Comparison of ENCODE assay signal across 30 mouse cellular contexts in genomic region chr4:57205908-57206307, GRCm38 (mm10).
A peak's percentile ranks its signal among the peaks of the same experiment; 100 is the strongest.
DNase-seq lines count a peak whose midpoint lies in the region; ATAC-seq and TF ChIP-seq lines count a peak whose summit lies in the region.
"Had no signal": no experiment of that assay in that cellular context is flagged by ENCODE, and none has a peak within 500 bp of the region (broad histone marks: within the 10 kb centered on the region; RNA-seq: fewer than 3 reads in every experiment).

No protein-coding gene starts in this region.

- H3K4me1 ChIP-seq in forebrain, embryonic 15.5 days: peaks cover 11% of the 10 kb centered on the region
- no peaks in the 10 kb centered on the region for H3K4me1 ChIP-seq in forebrain, embryonic 11.5 days (replicated peaks; ENCODE audit: control insufficient read depth, insufficient read depth, low read length)
- H3K4me1 ChIP-seq in forebrain, postnatal 0 days (ENCODE audit: insufficient read depth): no peaks in the 10 kb centered on the region
- no peaks in the 10 kb centered on the region for H3K4me1 ChIP-seq in kidney, embryonic 14.5 days (ENCODE audit: control insufficient read depth, insufficient read depth, low read length)
- H3K4me1 ChIP-seq: hindbrain, embryonic 13.5 days had no signal

- no peak overlapping the region for H3K4me3 ChIP-seq in forebrain, embryonic 15.5 days
- H3K4me3 ChIP-seq in forebrain, embryonic 11.5 days (ENCODE audit: low read depth, low read length): no peak overlapping the region
- no peak overlapping the region for H3K4me3 ChIP-seq in forebrain, postnatal 0 days (ENCODE audit: low read depth, low read length)
- H3K4me3 ChIP-seq in kidney, embryonic 14.5 days (ENCODE audit: low read length): no peak overlapping the region
- H3K4me3 ChIP-seq: erythroblast, embryonic 14.5 days; gastrocnemius, adult 2 months; heart, adult 2 months; heart, embryonic 12.5 days; hindbrain, embryonic 13.5 days; liver, embryonic 12.5 days; neural tube, embryonic 12.5 days had no signal

- H3K27ac ChIP-seq in forebrain, embryonic 15.5 days (replicated peaks): 0 out of 2 replicates have a peak overlapping the region, but pooled peaks have one; percentile 9
- H3K27ac ChIP-seq in forebrain, embryonic 11.5 days (ENCODE audit: low read depth, low read length): no peak overlapping the region
- no peak overlapping the region for H3K27ac ChIP-seq in forebrain, postnatal 0 days (ENCODE audit: low read depth, low read length)
- H3K27ac ChIP-seq in kidney, embryonic 14.5 days (ENCODE audit: low read depth, low read length): no peak overlapping the region
- H3K27ac ChIP-seq: heart, adult 2 months; hindbrain, embryonic 13.5 days; liver, embryonic 12.5 days; neural tube, embryonic 12.5 days had no signal

- WGBS in forebrain, embryonic 15.5 days: 44% methylated on average over 8 of the region's 8 CpGs
- WGBS in forebrain, embryonic 11.5 days: 81% methylated on average over 8 of the region's 8 CpGs
- WGBS in forebrain, postnatal 0 days: 34% methylated on average over 8 of the region's 8 CpGs
- WGBS in kidney, embryonic 14.5 days: 89% methylated on average over 8 of the region's 8 CpGs

- H3K4me2 ChIP-seq in forebrain, embryonic 15.5 days (replicated peaks): no peak overlapping the region
- H3K4me2 ChIP-seq in forebrain, embryonic 11.5 days (ENCODE audit: low read depth, low read length, severe bottlenecking): no peak overlapping the region
- H3K4me2 ChIP-seq in forebrain, postnatal 0 days (ENCODE audit: low read depth): no peak overlapping the region
- H3K4me2 ChIP-seq in kidney, embryonic 14.5 days (replicated peaks; ENCODE audit: low read depth, low read length): no peak overlapping the region
- H3K4me2 ChIP-seq: heart, embryonic 12.5 days; hindbrain, embryonic 13.5 days; liver, embryonic 12.5 days; midbrain, embryonic 11.5 days; neural tube, embryonic 12.5 days had no signal

- peak; percentile 51; the same call in 1 of the 2 replicates for ATAC-seq in forebrain, embryonic 15.5 days (replicated peaks)
- no peak for ATAC-seq in forebrain, embryonic 11.5 days (replicated peaks; ENCODE audit: low FRiP score)
- peak; percentile 81; the same call in 1 of the 2 replicates for ATAC-seq in forebrain, postnatal 0 days
- no peak for ATAC-seq in kidney, embryonic 14.5 days (ENCODE audit: low FRiP score, low TSS enrichment)
- ATAC-seq: intestine, embryonic 16.5 days; liver, embryonic 12.5 days; liver, postnatal 0 days; midbrain, embryonic 16.5 days; Patski had no signal

- no peaks in the 10 kb centered on the region for H3K27me3 ChIP-seq in forebrain, embryonic 15.5 days
- no peaks in the 10 kb centered on the region for H3K27me3 ChIP-seq in forebrain, embryonic 11.5 days (ENCODE audit: control insufficient read depth, insufficient read depth, low read length)
- H3K27me3 ChIP-seq in forebrain, postnatal 0 days (ENCODE audit: insufficient read depth, low read length): no peaks in the 10 kb centered on the region
- H3K27me3 ChIP-seq in kidney, embryonic 14.5 days (ENCODE audit: control insufficient read depth, insufficient read depth, low read length): no peaks in the 10 kb centered on the region
- H3K27me3 ChIP-seq: heart, embryonic 12.5 days; hindbrain, embryonic 13.5 days; liver, embryonic 12.5 days; neural tube, embryonic 12.5 days; Patski had no signal

- no peak overlapping the region for H3K9ac ChIP-seq in forebrain, embryonic 15.5 days (replicated peaks)
- no peak overlapping the region for H3K9ac ChIP-seq in forebrain, embryonic 11.5 days (ENCODE audit: low read length)
- H3K9ac ChIP-seq in forebrain, postnatal 0 days: no peak overlapping the region
- no peak overlapping the region for H3K9ac ChIP-seq in kidney, embryonic 14.5 days (ENCODE audit: low read depth, low read length)
- H3K9ac ChIP-seq: heart, embryonic 12.5 days; hindbrain, embryonic 13.5 days; liver, embryonic 12.5 days; liver, postnatal 0 days; neural tube, embryonic 12.5 days had no signal

- no peaks in the 10 kb centered on the region for H3K36me3 ChIP-seq in forebrain, embryonic 15.5 days
- no peaks in the 10 kb centered on the region for H3K36me3 ChIP-seq in forebrain, embryonic 11.5 days (ENCODE audit: control insufficient read depth, insufficient read depth, low read length)
- H3K36me3 ChIP-seq in forebrain, postnatal 0 days (ENCODE audit: insufficient read depth): no peaks in the 10 kb centered on the region
- H3K36me3 ChIP-seq in kidney, embryonic 14.5 days (ENCODE audit: control insufficient read depth, insufficient read depth, low read length): 0 out of 2 replicates have a peak, but pooled peaks cover 5% of the 10 kb centered on the region
- H3K36me3 ChIP-seq: hindbrain, embryonic 13.5 days; liver, embryonic 12.5 days; neural tube, embryonic 12.5 days had no signal

- no peak for TF ChIP-seq CTCF in forebrain, postnatal 0 days (IDR thresholded peaks at IDR 0.05; ENCODE audit: low read depth)

- H3K9me3 ChIP-seq in forebrain, embryonic 15.5 days: no peaks in the 10 kb centered on the region
- H3K9me3 ChIP-seq in forebrain, embryonic 11.5 days (ENCODE audit: control insufficient read depth, low read length): no peaks in the 10 kb centered on the region; the same call in 1 of the 2 replicates
- H3K9me3 ChIP-seq in forebrain, postnatal 0 days (ENCODE audit: low read length): no peaks in the 10 kb centered on the region
- H3K9me3 ChIP-seq in kidney, embryonic 14.5 days (ENCODE audit: control insufficient read depth, low read length): no peaks in the 10 kb centered on the region
- H3K9me3 ChIP-seq: heart, embryonic 12.5 days; hindbrain, embryonic 13.5 days; liver, embryonic 12.5 days; neural tube, embryonic 12.5 days had no signal

- DNase-seq in forebrain, embryonic 11.5 days (ENCODE audit: low spot score): no peak
- DNase-seq in brain, adult 2 months (ENCODE audit: low read depth, low spot score): peak; percentile 54
- DNase-seq in forebrain, postnatal 0 days: peak; percentile 52
- peak; percentile 31 to 53 for DNase-seq in layer of hippocampus, postnatal 36 days
- no peak for DNase-seq in spleen, postnatal 4 days (ENCODE audit: low spot score in 2 of 2)
- DNase-seq: adrenal gland, postnatal 14 days; cerebellum, adult 2 months; cerebellum, postnatal 14 days; gastrocnemius, adult 2 months; heart, adult 2 months; heart, postnatal 4 days; kidney, adult 8-10 months; kidney, postnatal 10 days; left cerebral cortex, postnatal 4 days; liver, postnatal 0 days; lung, postnatal 36 days; right cerebral cortex, postnatal 25 days; thymus, adult 18-20 months; thymus, postnatal 25 days had no signal

Comparison
In these comparisons a context has a peak if more than half of its experiments do, and no peak if none do; other contexts are left out.
1. ATAC-seq: peak in forebrain, embryonic 15.5 days (single experiment) and forebrain, postnatal 0 days (single experiment); none in forebrain, embryonic 11.5 days (single experiment) and kidney, embryonic 14.5 days (single experiment).
2. DNase-seq: peak in brain, adult 2 months (single experiment), forebrain, postnatal 0 days (single experiment) and layer of hippocampus, postnatal 36 days (2 of 2); none in forebrain, embryonic 11.5 days (single experiment) and spleen, postnatal 4 days (0 of 2).